Mouse (Mus musculus): ENCODE data around the gene Gnb5. TPM values are rescaled to one million over a fixed set of nuclear protein-coding genes. Genes with fewer than 3 reads are reported as not detected.
A peak's percentile ranks its signal among the peaks of the same experiment; 100 is the strongest.

The Gnb5 gene
- polyA plus RNA-seq, 1 experiment from 2014 or later = 1.2 TPM

- no peak for ATAC-seq (ENCODE audit: insufficient read depth)
- WGBS (ENCODE audit: insufficient replicate concordance) = 57% methylated on average over 13 of the region's 13 CpGs
- Histone ChIP-seq H3K27me3 (no peaks in the 10 kb centered on the region), H3K4me3 (replicated peaks) (no peak overlapping the region), H3K9ac (no peak overlapping the region), H3K36me3 (replicated peaks) (no peaks in the 10 kb centered on the region), H3K9me3 (replicated peaks) (no peaks in the 10 kb centered on the region), H3K4me1 (replicated peaks) (no peaks in the 10 kb centered on the region), H3K4me2 (no peak overlapping the region), H3K27ac (replicated peaks) (no peak overlapping the region)
These were observed 16.2 kb downstream of the Gnb5 start for GRCm38 (mm10) chr9:75322099-75322885.

GRCm38 (mm10) chr9:75328047-75328446 is 22.0 kb downstream of the Gnb5 start:
- 82% methylated on average over 3 of the region's 3 CpGs for WGBS (ENCODE audit: insufficient replicate concordance)

GRCm38 (mm10) chr9:75330821-75331220 is 24.7 kb downstream of the Gnb5 start:
- H3K27ac ChIP-seq (replicated peaks) = no peak overlapping the region
- no peaks in the 10 kb centered on the region for H3K27me3 ChIP-seq
- H3K4me3 ChIP-seq (replicated peaks) = no peak overlapping the region
- no peak for ATAC-seq (ENCODE audit: insufficient read depth)
- 77% methylated on average over 8 of the region's 8 CpGs for WGBS (ENCODE audit: insufficient replicate concordance)
- no peaks in the 10 kb centered on the region for H3K4me1 ChIP-seq (replicated peaks)
- H3K36me3 ChIP-seq (replicated peaks) = no peaks in the 10 kb centered on the region
- H3K4me2 ChIP-seq = no peak overlapping the region
- no peak overlapping the region for H3K9ac ChIP-seq
- H3K9me3 ChIP-seq (replicated peaks) = no peaks in the 10 kb centered on the region

More at GRCm38 (mm10) chr9:75328047-75328446, 22.0 kb downstream of the Gnb5 start:
- no peak overlapping the region for H3K4me3 ChIP-seq (replicated peaks)
- H3K27me3 ChIP-seq = no peaks in the 10 kb centered on the region
- H3K36me3 ChIP-seq (replicated peaks) = no peaks in the 10 kb centered on the region
- H3K9me3 ChIP-seq (replicated peaks) = no peaks in the 10 kb centered on the region
- no peak for ATAC-seq (ENCODE audit: insufficient read depth)
- no peaks in the 10 kb centered on the region for H3K4me1 ChIP-seq (replicated peaks)
- H3K4me2 ChIP-seq = no peak overlapping the region
- no peak overlapping the region for H3K9ac ChIP-seq
- no peak overlapping the region for H3K27ac ChIP-seq (replicated peaks)

GRCm38 (mm10) chr9:75334440-75334839 is 28.4 kb downstream of the Gnb5 start:
- no peaks in the 10 kb centered on the region for H3K9me3 ChIP-seq (replicated peaks)
- no peaks in the 10 kb centered on the region for H3K4me1 ChIP-seq (replicated peaks)
- H3K27ac ChIP-seq (replicated peaks) = no peak overlapping the region
- ATAC-seq (ENCODE audit: insufficient read depth) = no peak
- H3K4me2 ChIP-seq = no peak overlapping the region
- no peaks in the 10 kb centered on the region for H3K36me3 ChIP-seq (replicated peaks)
- no peak overlapping the region for H3K9ac ChIP-seq
- H3K4me3 ChIP-seq (replicated peaks) = no peak overlapping the region
- no peaks in the 10 kb centered on the region for H3K27me3 ChIP-seq
- WGBS (ENCODE audit: insufficient replicate concordance) = 55% methylated on average over 4 of the region's 4 CpGs

- no peaks in the 10 kb centered on the region for H3K9me3 ChIP-seq (replicated peaks)
- no peak overlapping the region for H3K9ac ChIP-seq
- no peaks in the 10 kb centered on the region for H3K4me1 ChIP-seq (replicated peaks)
- H3K4me3 ChIP-seq (replicated peaks) = no peak overlapping the region
- no peaks in the 10 kb centered on the region for H3K36me3 ChIP-seq (replicated peaks)
- no peak overlapping the region for H3K27ac ChIP-seq (replicated peaks)
- ATAC-seq (ENCODE audit: insufficient read depth) = no peak
- H3K27me3 ChIP-seq = no peaks in the 10 kb centered on the region
- 73% methylated on average over 6 of the region's 6 CpGs for whole genome bisulfite sequencing (ENCODE audit: insufficient replicate concordance)
- no peak overlapping the region for H3K4me2 ChIP-seq
These were observed 31.9 kb downstream of the Gnb5 start for GRCm38 (mm10) chr9:75338016-75338415.

GRCm38 (mm10) chr9:75342433-75342832 is 36.3 kb downstream of the Gnb5 start:
- no peak overlapping the region for H3K4me3 ChIP-seq (replicated peaks)
- H3K27me3 ChIP-seq = no peaks in the 10 kb centered on the region
- ATAC-seq (ENCODE audit: insufficient read depth) = no peak
- H3K4me2 ChIP-seq = no peak overlapping the region
- WGBS (ENCODE audit: insufficient replicate concordance) = 52% methylated on average over 4 of the region's 4 CpGs
- no peaks in the 10 kb centered on the region for H3K4me1 ChIP-seq (replicated peaks)
- no peaks in the 10 kb centered on the region for H3K36me3 ChIP-seq (replicated peaks)
- H3K9me3 ChIP-seq (replicated peaks) = no peaks in the 10 kb centered on the region
- no peak overlapping the region for H3K9ac ChIP-seq
- no peak overlapping the region for H3K27ac ChIP-seq (replicated peaks)

GRCm38 (mm10) chr9:75347458-75347857 is 41.4 kb downstream of the Gnb5 start, which contains the start of gene Bcl2l10:
Gene Bcl2l10 (plus strand): TSS chr9:75347758.
- no peak for ATAC-seq (ENCODE audit: insufficient read depth)
- no peak within 1 kb of the TSS for H3K9ac ChIP-seq
- 75% methylated on average over 5 of the region's 5 CpGs for WGBS (ENCODE audit: insufficient replicate concordance)
- no peak within 1 kb of the TSS for H3K4me3 ChIP-seq (replicated peaks)
- no peak within 1 kb of the TSS for H3K4me2 ChIP-seq
- H3K27ac ChIP-seq (replicated peaks) = no peak within 1 kb of the TSS
- no peaks in the 10 kb centered on the region for H3K4me1 ChIP-seq (replicated peaks)
- no peaks in the 10 kb centered on the region for H3K36me3 ChIP-seq (replicated peaks)
- H3K27me3 ChIP-seq = no peaks in the 10 kb centered on the region
- H3K9me3 ChIP-seq (replicated peaks) = no peaks in the 10 kb centered on the region

- Histone ChIP-seq H3K4me1 (replicated peaks) (no peaks in the 10 kb centered on the region), H3K27me3 (no peaks in the 10 kb centered on the region), H3K9me3 (replicated peaks) (no peaks in the 10 kb centered on the region), H3K36me3 (replicated peaks) (no peaks in the 10 kb centered on the region), H3K27ac (replicated peaks) (no peak overlapping the region), H3K9ac (no peak overlapping the region), H3K4me2 (no peak overlapping the region), H3K4me3 (replicated peaks) (no peak overlapping the region)
- ATAC-seq (ENCODE audit: insufficient read depth) = no peak
- WGBS (ENCODE audit: insufficient replicate concordance) = 77% methylated on average over 17 of the region's 17 CpGs
These were observed 42.0 kb downstream of the Gnb5 start for GRCm38 (mm10) chr9:75348066-75348465.

- Histone ChIP-seq H3K4me3 (replicated peaks) (no peak overlapping the region), H3K4me2 (no peak overlapping the region), H3K9me3 (replicated peaks) (no peaks in the 10 kb centered on the region), H3K27me3 (no peaks in the 10 kb centered on the region), H3K36me3 (replicated peaks) (no peaks in the 10 kb centered on the region), H3K9ac (no peak overlapping the region), H3K27ac (replicated peaks) (no peak overlapping the region), H3K4me1 (replicated peaks) (no peaks in the 10 kb centered on the region)
- 64% methylated on average over 3 of the region's 3 CpGs for WGBS (ENCODE audit: insufficient replicate concordance)
- no peak for ATAC-seq (ENCODE audit: insufficient read depth)
These were observed 42.6 kb downstream of the Gnb5 start for GRCm38 (mm10) chr9:75348641-75349040.

GRCm38 (mm10) chr9:75353094-75353493 is 47.0 kb downstream of the Gnb5 start:
- H3K9me3 ChIP-seq (replicated peaks) = no peaks in the 10 kb centered on the region
- H3K27me3 ChIP-seq = no peaks in the 10 kb centered on the region
- H3K27ac ChIP-seq (replicated peaks) = no peak overlapping the region
- no peaks in the 10 kb centered on the region for H3K4me1 ChIP-seq (replicated peaks)
- ATAC-seq (ENCODE audit: insufficient read depth) = no peak
- H3K4me3 ChIP-seq (replicated peaks) = no peak overlapping the region
- no peak overlapping the region for H3K4me2 ChIP-seq
- H3K9ac ChIP-seq = no peak overlapping the region
- no peaks in the 10 kb centered on the region for H3K36me3 ChIP-seq (replicated peaks)
- 66% methylated on average over 8 of the region's 8 CpGs for WGBS (ENCODE audit: insufficient replicate concordance)

GRCm38 (mm10) chr9:75355783-75356182 is 49.7 kb downstream of the Gnb5 start:
- Histone ChIP-seq H3K4me1 (replicated peaks) (no peaks in the 10 kb centered on the region), H3K9me3 (replicated peaks) (no peaks in the 10 kb centered on the region), H3K27ac (replicated peaks) (no peak overlapping the region), H3K9ac (no peak overlapping the region), H3K4me2 (no peak overlapping the region), H3K27me3 (no peaks in the 10 kb centered on the region), H3K4me3 (replicated peaks) (no peak overlapping the region), H3K36me3 (replicated peaks) (no peaks in the 10 kb centered on the region)
- WGBS (ENCODE audit: insufficient replicate concordance) = 25% methylated on average over 4 of the region's 4 CpGs
- peak; percentile 42 for ATAC-seq (ENCODE audit: insufficient read depth)

Measured in liver, embryonic 15.5 days (tissue).